Mouse (Mus musculus): ENCODE results near the gene Clcn5. TPM values are rescaled to one million over a fixed set of nuclear protein-coding genes. Genes with fewer than 3 reads are reported as not detected.
A peak's percentile ranks its signal among the peaks of the same experiment; 100 is the strongest.

Gene Clcn5
- total RNA-seq (2021) = 1 to 10 TPM; 8.6 to 8.8 TPM
- long read RNA-seq, experiment 1, partial matches to known transcripts = 1 of 5 reads
- long read RNA-seq, experiment 1, other reads (novel, unspliced or antisense) = 4 of 5 reads
- long read RNA-seq, experiment 2, full-length matches to known transcripts = 2 of 2 reads
- long read RNA-seq, experiment 2, partial matches to known transcripts = 0 of 2 reads
- long read RNA-seq, experiment 2, other reads (novel, unspliced or antisense) = 0 of 2 reads

GRCm38 (mm10) chrX:7319089-7319721 lies at the start of gene Clcn5:
Gene Clcn5 (minus strand): TSS chrX:7319358.
- DNase-seq (ENCODE audit: low spot score in 2 of 2) = peak; percentile 85 to 92

GRCm38 (mm10) chrX:7325455-7325854 lies 6.3 kb upstream of the Clcn5 start:
- DNase-seq (ENCODE audit: low spot score in 2 of 2) = no peak

GRCm38 (mm10) chrX:7322288-7322687 lies 3.1 kb upstream of the Clcn5 start:
- DNase-seq (ENCODE audit: low spot score in 2 of 2) = peak; percentile 59 to 67

GRCm38 (mm10) chrX:7320571-7320970 lies 1.4 kb upstream of the Clcn5 start:
- no peak for DNase-seq (ENCODE audit: low spot score in 2 of 2)

DNA sequence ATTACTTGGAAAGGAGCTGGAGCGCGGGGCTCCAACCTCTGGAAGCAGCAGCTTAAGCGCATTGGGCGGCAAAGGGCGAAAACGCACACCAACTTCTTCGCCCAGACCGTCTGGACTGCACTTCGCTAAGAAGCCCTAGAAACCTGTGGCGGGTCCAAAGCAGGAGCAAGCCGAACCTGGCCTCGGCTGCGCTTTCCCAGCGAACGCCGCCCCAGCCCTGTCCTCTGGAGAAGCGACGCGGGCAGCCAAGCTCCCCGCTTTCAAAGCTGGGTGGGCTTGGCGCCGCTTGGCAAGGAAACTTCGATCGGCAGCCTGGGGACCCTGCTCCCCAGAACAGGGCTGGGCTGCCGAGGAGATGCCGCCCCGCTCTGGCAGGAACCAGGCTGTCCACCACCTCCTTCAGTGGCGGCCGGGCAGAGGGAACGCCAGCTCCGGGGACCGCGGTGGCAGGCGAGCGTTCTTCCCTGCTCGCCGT lies 570 bp downstream of the Clcn5 start:
- DNase-seq (ENCODE audit: low spot score in 2 of 2) = peak in 1 of 2 experiments; percentile 11

DNA sequence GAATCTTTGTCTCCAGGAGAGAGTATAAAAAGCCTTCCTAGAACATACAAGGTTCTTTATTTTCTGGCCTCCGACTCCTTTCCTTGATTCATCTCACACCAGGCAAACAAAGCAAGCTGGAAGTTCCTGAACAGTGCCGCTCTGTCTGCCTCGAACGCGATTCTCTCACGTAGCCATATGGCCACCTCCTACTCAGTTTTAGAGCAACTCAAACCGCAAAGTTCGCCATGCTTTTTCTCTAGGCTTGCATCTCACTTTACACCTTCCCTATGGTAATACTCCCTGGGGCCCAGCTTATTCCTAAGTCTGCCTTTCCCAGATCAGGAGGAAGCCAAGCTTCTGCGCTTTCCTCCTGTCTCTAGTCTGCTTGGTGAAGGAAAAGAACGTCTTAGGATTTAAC lies 4.0 kb downstream of the Clcn5 start:
- DNase-seq (ENCODE audit: low spot score in 2 of 2) = peak; percentile 44 to 61

DNA sequence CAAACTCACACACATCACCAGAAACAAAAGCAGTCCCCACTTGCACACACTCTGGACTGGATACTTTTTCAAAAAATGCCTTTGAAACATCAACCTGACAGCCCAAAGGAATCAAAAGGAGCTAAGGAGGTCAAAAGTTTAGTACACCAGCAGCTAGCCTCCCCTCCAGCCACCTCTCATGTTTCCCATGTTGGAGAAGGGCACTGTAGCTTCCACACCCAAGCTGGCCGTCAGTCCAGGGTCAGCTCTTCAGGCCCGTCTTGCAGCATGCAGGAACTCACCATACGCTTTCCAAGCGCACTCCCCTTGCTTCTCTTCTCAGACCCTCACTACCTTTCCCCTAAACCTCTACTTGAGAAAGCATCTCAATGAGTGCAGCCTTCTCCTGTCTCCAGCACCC lies 4.5 kb downstream of the Clcn5 start:
- DNase-seq (ENCODE audit: low spot score in 2 of 2) = no peak

GRCm38 (mm10) chrX:7308242-7308641 lies 10.9 kb downstream of the Clcn5 start:
- DNase-seq (ENCODE audit: low spot score in 2 of 2) = no peak

DNA sequence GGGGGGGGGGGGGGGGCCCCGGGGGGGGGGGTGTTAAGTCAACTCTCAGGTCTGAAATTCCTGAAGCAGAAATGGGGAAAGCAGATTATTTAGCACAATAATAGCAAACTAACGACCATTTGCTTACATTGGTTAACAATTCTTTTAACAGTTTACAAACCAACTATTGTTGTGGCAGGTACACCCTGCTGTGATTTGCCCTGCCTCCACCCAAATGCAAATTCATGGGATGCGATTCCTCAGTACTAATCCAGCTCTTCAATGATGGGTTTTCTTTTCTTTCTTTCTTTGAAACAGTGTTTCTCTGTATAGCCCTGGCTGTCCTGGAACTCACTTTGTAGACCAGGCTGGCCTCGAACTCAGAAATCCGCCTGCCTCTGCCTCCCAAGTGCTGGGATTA lies 12.3 kb downstream of the Clcn5 start:
- no peak for DNase-seq (ENCODE audit: low spot score in 2 of 2)

- DNase-seq (ENCODE audit: low spot score in 2 of 2) = no peak
Measured at GRCm38 (mm10) chrX:7292981-7293380, 26.2 kb downstream of the Clcn5 start.

GRCm38 (mm10) chrX:7292151-7292768 lies 26.9 kb downstream of the Clcn5 start:
- DNase-seq (ENCODE audit: low spot score in 2 of 2) = no peak

DNA sequence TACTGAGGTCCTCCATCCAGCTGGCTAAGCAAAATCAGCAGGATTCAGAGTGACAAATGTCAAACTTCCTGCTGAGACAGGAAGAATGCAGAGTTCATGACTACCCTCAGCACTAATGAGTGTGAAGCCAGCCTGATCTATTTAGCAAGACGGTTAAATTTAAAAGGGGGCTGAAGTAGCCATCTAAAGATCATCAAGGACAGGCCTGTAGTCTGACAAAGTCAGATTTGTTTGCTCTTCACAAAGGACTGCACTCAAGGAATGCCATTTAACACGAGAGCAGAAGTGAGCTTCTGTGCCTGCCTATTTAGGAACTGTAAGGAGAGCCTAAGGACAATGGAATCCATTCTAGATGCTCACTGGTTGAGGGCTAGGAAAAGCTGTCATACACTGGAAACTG lies 30.2 kb downstream of the Clcn5 start:
- DNase-seq (ENCODE audit: low spot score in 2 of 2) = no peak

GRCm38 (mm10) chrX:7287051-7287734 lies 32.0 kb downstream of the Clcn5 start:
- no peak for DNase-seq (ENCODE audit: low spot score in 2 of 2)

DNA sequence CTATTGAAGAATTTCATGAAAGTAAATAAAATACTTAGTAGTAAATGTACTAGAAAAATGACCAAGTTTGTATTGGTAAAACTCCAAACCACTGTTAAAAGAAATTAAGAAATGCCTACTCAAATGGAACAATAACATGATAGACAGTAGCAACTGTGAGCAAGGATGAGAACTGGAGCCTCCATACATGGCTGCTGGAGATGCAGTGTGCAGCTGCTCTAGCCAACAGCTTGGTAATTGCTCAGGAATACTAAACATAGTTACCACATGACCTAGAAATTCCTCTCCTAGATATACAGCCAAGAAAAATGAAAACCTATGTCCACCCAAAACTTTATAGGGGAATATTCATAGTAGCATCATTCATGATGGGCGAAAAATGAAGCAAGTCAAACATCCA lies 36.5 kb downstream of the Clcn5 start:
- DNase-seq (ENCODE audit: low spot score in 2 of 2) = no peak

DNA sequence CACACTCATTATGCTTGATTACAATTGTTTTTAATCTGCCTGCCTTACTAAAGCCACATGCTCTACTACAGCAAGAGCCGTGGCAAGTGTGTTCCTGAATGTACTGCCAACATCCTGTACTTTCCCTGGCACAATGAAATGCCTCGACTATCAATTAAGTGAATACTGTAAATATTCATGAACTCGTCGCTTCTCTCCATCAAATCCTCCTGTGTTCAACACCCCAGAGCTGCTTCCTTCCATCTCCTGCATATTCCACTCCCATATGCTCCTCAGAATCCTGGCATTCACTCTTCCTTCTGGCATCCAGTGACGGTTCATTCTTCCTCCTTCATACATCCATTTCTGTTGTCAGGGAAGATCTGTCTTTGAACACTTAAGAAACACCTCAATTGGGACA lies 39.4 kb downstream of the Clcn5 start:
- DNase-seq (ENCODE audit: low spot score in 2 of 2) = no peak

DNA sequence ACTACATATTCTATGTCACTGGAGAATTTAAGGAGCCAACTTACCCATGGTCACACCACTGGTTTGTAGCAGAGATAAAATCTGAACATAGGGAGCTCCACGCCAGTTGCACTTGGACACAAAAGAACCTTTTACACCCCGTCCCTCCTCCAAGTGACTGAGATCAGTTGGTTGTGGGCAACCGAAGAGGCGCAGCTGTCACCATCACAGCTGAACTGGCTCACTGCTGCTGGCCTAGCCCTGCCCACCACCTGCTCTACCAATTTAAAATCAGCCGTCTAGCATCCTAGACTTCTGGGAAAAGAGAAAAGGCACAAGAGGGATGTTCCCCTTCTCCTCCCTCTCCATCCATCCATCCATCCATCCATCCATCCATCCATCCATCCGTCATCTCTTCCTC lies 42.6 kb downstream of the Clcn5 start:
- no peak for DNase-seq (ENCODE audit: low spot score in 2 of 2)

GRCm38 (mm10) chrX:7261149-7261548 lies 58.0 kb downstream of the Clcn5 start:
- DNase-seq (ENCODE audit: low spot score in 2 of 2) = no peak

GRCm38 (mm10) chrX:7260400-7261113 lies 58.6 kb downstream of the Clcn5 start:
- no peak for DNase-seq (ENCODE audit: low spot score in 2 of 2)

DNA sequence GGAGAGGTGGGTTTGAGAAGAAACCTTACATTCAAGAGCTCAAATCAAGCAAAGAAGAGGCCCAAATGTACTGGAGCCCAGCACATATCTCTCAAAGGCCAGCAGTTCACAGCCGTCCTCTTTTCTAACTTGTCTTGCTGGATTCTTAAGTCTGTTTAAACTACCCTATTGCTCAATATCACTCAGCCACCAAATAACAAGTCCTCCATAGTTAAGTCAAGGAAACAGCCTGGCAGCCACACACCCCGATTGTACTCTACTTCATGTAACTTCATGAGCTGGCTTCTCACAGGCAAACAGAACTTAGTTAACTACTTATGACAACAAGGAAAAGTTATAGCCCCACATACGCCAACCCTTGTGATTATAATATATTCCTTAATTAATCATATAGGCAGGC lies 59.4 kb downstream of the Clcn5 start:
- no peak for DNase-seq (ENCODE audit: low spot score in 2 of 2)

DNA sequence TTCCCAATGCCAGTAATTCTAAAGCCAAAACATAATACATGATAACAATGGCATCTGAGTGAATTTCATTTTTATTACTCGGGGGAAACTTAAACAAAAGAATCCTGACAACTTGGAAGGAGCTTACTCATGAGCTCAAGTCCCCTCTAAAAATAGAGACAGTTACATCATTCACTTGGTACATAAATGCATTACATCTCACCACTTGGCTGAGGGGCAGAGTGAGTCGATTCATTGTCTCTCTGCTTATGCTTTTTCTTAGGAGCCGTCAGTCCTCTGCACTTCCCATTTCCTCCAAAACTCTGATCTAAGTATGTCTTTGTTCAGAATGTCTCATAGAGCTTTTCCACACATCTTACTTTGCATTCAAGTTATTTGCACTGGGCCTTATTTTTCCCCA lies 63.1 kb downstream of the Clcn5 start:
- DNase-seq (ENCODE audit: low spot score in 2 of 2) = no peak

DNA sequence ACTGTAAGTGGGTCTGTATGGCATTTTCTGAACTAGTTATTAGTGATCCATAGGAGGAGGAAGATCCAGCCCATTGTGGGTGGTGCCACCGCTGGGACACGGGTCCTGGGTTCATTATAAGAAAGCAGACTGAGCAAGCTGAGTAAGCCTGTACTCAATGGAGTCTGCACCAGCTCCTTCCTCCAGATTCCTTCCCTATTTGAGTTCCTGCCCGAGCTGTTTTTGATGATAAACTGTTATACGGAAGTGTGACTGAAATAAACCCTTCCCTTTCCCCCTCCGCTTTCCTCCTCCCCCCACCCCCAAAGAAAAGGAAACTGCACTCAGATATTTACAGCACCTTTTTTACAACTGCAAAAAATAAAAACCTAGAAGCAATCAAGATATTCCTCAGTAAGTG lies 115.1 kb downstream of the Clcn5 start:
- DNase-seq (ENCODE audit: low spot score in 2 of 2) = no peak

Measured in left cerebral cortex, adult 18-20 months (tissue).